Mouse (Mus musculus) myocyte (in vitro differentiated cells): ENCODE results near the gene P3h2. TPM values are rescaled to one million over a fixed set of nuclear protein-coding genes. Genes with fewer than 3 reads are reported as not detected.

Source experiments
- H3K27me3 ChIP-seq: one replicate; pipeline ENCODE4 v1.6.1; 2011; ENCODE audit not compliant: control insufficient read depth, insufficient read depth, insufficient read length
- H3K36me3 ChIP-seq: one replicate; pipeline ENCODE4 v1.6.1; 2011; ENCODE audit not compliant: control insufficient read depth, insufficient read depth
- H3K4me2 ChIP-seq: one replicate; pipeline ENCODE4 v1.6.1; 2011; ENCODE audit warnings: low read depth, control low read depth
- H3K4me3 ChIP-seq: one replicate; pipeline ENCODE4 v1.5.1; 2011; ENCODE audit warnings: mild to moderate bottlenecking, control low read depth, moderate library complexity
- H3K79me2 ChIP-seq: one replicate; pipeline ENCODE4 v1.6.1; 2011; ENCODE audit not compliant: control insufficient read depth, insufficient read depth
- H3ac ChIP-seq: one replicate; pipeline ENCODE4 v1.6.1; 2011; ENCODE audit not compliant: control insufficient read depth, insufficient read length
- CEBPB ChIP-seq: IDR thresholded peaks from 2 replicates; pipeline ENCODE4 v1.6.1; 2011; ENCODE audit warnings: mild to moderate bottlenecking, moderate library complexity; ENCODE audit not compliant: poor library complexity, insufficient read depth, severe bottlenecking
- E2F4 ChIP-seq: IDR thresholded peaks from one replicate; pipeline ENCODE4 v1.6.1; 2011; ENCODE audit warnings: mild to moderate bottlenecking, control low read depth, moderate library complexity; ENCODE audit not compliant: insufficient read depth
- MAX ChIP-seq: IDR thresholded peaks from one replicate; pipeline ENCODE4 v1.6.1; 2011; ENCODE audit warnings: low read depth, mild to moderate bottlenecking, control low read depth
- MYOD1 ChIP-seq, 3 experiments: IDR thresholded peaks; one replicate each; pipeline ENCODE4 v1.6.1; 2011; ENCODE audit warnings: control low read depth in 2 of 3, low read depth in 2 of 3, mild to moderate bottlenecking in 2 of 3, moderate library complexity in 1 of 3; ENCODE audit not compliant: insufficient read length in 2 of 3, control insufficient read depth in 1 of 3
- MYOG ChIP-seq, 3 experiments: IDR thresholded peaks; one replicate each; pipeline ENCODE4 v1.6.1; 2011; ENCODE audit warnings: control low read depth in 2 of 3, low read depth in 2 of 3, mild to moderate bottlenecking in 2 of 3; ENCODE audit not compliant: insufficient read length in 2 of 3, control insufficient read depth in 1 of 3, insufficient read depth in 1 of 3
- POLR2A ChIP-seq: IDR thresholded peaks from one replicate; pipeline ENCODE4 v1.6.1; 2011; ENCODE audit warnings: low read depth, mild to moderate bottlenecking, control low read depth, moderate library complexity; ENCODE audit not compliant: insufficient read length
- POLR2AphosphoS2 ChIP-seq: IDR thresholded peaks from one replicate; pipeline ENCODE4 v1.6.1; 2011; ENCODE audit warnings: low read depth, control low read depth; ENCODE audit not compliant: insufficient read length
- REST ChIP-seq: IDR thresholded peaks from one replicate; pipeline ENCODE4 v1.6.1; 2011; ENCODE audit warnings: mild to moderate bottlenecking, control low read depth, moderate library complexity; ENCODE audit not compliant: insufficient read depth, insufficient read length
- SRF ChIP-seq: IDR thresholded peaks from one replicate; pipeline ENCODE4 v1.6.1; 2011; ENCODE audit warnings: low read depth; ENCODE audit not compliant: control insufficient read depth, insufficient read length
- TCF12 ChIP-seq: IDR thresholded peaks from one replicate; pipeline ENCODE4 v1.6.1; 2011; ENCODE audit warnings: mild to moderate bottlenecking, control low read depth; ENCODE audit not compliant: poor library complexity, insufficient read depth, severe bottlenecking
- TCF3 ChIP-seq: IDR thresholded peaks from one replicate; pipeline ENCODE4 v1.6.1; 2011; ENCODE audit warnings: low read depth, control low read depth; ENCODE audit not compliant: insufficient read length
- USF1 ChIP-seq: IDR thresholded peaks from one replicate; pipeline ENCODE4 v1.6.1; 2011; ENCODE audit warnings: low read depth, mild to moderate bottlenecking, control low read depth, moderate library complexity
- polyA plus RNA-seq: library from polyadenylated mRNA; unstranded; fragments of >200 nt; fragmentation: generic; extraction: Trizol; gene quantifications from one replicate; pipeline ENCODE4 v1.2.1, GENCODE M21; 2012; ENCODE audit warnings: missing spikeins

Gene P3h2
- polyA plus RNA-seq, 1 experiment = 0.88 TPM

DNA sequence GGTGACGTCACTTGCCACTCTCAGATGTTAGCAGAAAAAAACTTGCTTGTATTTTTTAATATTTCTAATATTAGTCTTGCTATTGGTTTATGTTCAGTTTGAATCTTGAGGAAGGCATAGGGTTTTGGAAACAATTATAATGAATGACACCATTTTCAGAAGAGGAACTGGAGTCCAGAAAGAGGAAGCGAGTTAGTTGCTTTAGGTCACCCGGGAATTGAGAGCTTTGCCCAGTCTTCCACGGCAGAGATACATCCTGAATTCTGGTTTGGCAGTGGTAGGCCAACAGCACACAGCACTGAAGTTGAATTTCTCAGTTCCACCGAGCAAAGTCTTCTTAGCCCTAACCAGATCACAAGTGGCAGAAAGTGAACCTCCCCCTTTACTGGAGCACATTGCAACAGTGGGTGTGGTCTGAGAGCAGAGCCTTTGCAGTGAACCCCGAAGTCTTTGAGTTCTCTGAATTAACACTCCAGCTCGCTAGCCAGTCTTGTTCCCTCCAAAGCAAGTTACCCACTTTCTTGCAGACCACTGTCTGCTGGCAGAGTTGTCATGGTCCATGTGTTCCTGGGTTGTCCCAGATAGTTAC is 146.8 kb downstream of the P3h2 start:
- H3K79me2 ChIP-seq = no peaks in the 10 kb centered on the region
- no peaks in the 10 kb centered on the region for H3K27me3 ChIP-seq
- H3ac ChIP-seq = no peak overlapping the region
- H3K36me3 ChIP-seq = no peaks in the 10 kb centered on the region
- no peak overlapping the region for H3K4me2 ChIP-seq
- H3K4me3 ChIP-seq = no peak overlapping the region
- TF ChIP-seq TCF3 (no peak), MYOD1 (IDR thresholded peaks at IDR 0.05; ENCODE audit: control insufficient read depth in 1 of 3, insufficient read length in 2 of 3, low read depth in 2 of 3) (no peak), MAX (no peak), REST (no peak), USF1 (no peak)

DNA sequence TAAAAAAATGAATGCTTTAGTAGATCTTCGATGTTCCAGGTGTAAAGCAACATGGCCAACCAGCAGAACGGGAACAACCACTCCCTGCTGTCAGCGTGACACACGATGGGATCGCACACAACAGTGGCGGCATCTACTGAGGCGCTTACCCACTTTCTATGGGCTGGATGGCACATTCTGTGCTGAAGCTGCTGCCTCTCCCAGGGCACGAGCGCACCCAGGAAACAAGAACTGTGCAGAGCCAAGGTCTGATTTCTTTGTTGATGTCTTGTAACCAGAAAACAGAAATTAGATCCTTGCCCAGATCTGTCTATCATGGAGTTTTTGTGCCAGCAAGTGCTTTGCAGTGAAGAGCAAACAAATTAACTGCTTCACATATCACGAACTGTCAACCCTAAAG is 147.4 kb downstream of the P3h2 start:
- H3ac ChIP-seq = no peak overlapping the region
- TF ChIP-seq MYOG (IDR thresholded peaks at IDR 0.05; ENCODE audit: control insufficient read depth in 1 of 3, insufficient read depth in 1 of 3, insufficient read length in 2 of 3, low read depth in 2 of 3) = no peak
- H3K4me2 ChIP-seq = no peak overlapping the region
- H3K36me3 ChIP-seq = no peaks in the 10 kb centered on the region
- no peaks in the 10 kb centered on the region for H3K79me2 ChIP-seq
- H3K27me3 ChIP-seq = no peaks in the 10 kb centered on the region
- H3K4me3 ChIP-seq = no peak overlapping the region

DNA sequence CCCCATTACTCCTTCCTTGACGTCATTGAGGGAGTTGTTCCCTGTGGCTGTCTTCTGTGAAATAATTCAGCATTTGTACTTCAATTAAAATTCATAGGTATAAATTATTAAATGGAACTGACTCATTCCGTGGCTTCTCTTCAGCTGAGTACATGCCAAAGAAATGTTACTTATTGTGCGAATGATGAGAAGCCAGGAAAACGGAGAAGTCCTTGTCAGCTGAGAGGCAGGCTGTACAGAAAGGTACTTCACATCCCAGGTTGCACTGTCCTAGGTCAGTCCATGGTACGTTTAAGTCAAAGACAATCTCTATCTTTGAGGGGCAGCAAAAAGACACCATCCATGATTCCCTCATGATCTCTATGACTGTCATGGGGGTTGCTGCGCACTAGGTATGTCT is 148.8 kb downstream of the P3h2 start:
- Histone ChIP-seq H3ac (no peak overlapping the region), H3K27me3 (no peaks in the 10 kb centered on the region), H3K4me3 (no peak overlapping the region), H3K79me2 (no peaks in the 10 kb centered on the region), H3K36me3 (no peaks in the 10 kb centered on the region), H3K4me2 (no peak overlapping the region)
- TF ChIP-seq MAX (no peak), REST (no peak), POLR2A (no peak), E2F4 (no peak), CEBPB (no peak), TCF3 (no peak), TCF12 (no peak), SRF (no peak), MYOG (IDR thresholded peaks at IDR 0.05; ENCODE audit: control insufficient read depth in 1 of 3, insufficient read depth in 1 of 3, insufficient read length in 2 of 3, low read depth in 2 of 3) (no peak), POLR2AphosphoS2 (no peak), USF1 (no peak), MYOD1 (IDR thresholded peaks at IDR 0.05; ENCODE audit: control insufficient read depth in 1 of 3, insufficient read length in 2 of 3, low read depth in 2 of 3) (no peak)

DNA sequence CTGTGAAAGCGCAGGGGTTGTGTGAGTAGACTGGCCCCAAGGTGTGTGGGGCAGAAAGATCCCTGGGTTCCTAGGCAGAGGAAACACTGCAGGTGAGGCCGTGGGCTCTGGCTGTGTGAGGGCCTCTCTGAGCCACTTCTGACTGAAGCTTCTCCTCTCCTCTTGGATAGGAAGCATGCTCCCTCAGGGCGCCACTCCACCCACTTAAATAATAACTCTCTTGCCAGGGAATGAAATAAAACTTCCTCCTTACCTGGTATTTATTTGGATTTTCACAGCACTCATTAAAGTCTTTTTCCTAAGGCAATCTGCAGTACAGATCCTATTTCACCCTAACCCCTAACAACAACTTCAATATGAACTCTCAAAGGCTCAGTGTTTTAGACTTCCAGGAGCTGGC is 151.0 kb downstream of the P3h2 start:
- TF ChIP-seq TCF12 = no peak
- no peak for TF ChIP-seq SRF
- no peak for TF ChIP-seq REST
- TF ChIP-seq POLR2A = no peak
- TF ChIP-seq USF1 = no peak
- TF ChIP-seq POLR2AphosphoS2 = no peak
- no peak for TF ChIP-seq MAX
- TF ChIP-seq MYOD1 (IDR thresholded peaks at IDR 0.05; ENCODE audit: control insufficient read depth in 1 of 3, insufficient read length in 2 of 3, low read depth in 2 of 3) = no peak
- no peak for TF ChIP-seq CEBPB
- TF ChIP-seq E2F4 = no peak
- Histone ChIP-seq H3ac (no peak overlapping the region), H3K36me3 (no peaks in the 10 kb centered on the region), H3K4me2 (no peak overlapping the region), H3K4me3 (no peak overlapping the region), H3K27me3 (no peaks in the 10 kb centered on the region), H3K79me2 (no peaks in the 10 kb centered on the region)

DNA sequence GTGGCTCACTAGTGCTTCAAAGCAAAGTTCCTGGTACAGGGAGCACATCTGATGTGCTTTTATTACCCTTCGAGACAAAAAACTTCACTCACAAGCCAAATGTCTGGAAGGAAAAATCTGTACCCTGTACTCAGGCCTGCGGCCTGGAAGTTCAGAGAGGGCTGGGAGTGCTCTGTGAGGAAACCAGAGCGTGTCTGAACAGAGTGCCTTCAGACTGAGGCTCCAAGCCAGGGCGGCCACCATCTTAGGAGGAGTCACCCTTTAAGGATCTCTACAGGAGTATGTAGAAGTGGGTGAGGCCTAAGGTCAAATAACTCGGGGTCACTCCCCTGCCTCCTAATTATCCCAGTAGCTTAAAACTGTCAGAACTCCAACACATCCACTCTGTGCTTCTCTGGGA is 152.2 kb downstream of the P3h2 start:
- TF ChIP-seq MAX (no peak), MYOD1 (IDR thresholded peaks at IDR 0.05; ENCODE audit: control insufficient read depth in 1 of 3, insufficient read length in 2 of 3, low read depth in 2 of 3) (no peak), TCF12 (no peak), POLR2AphosphoS2 (no peak), TCF3 (no peak), SRF (no peak), USF1 (no peak), MYOG (IDR thresholded peaks at IDR 0.05; ENCODE audit: control insufficient read depth in 1 of 3, insufficient read depth in 1 of 3, insufficient read length in 2 of 3, low read depth in 2 of 3) (no peak), POLR2A (no peak)
- H3K36me3 ChIP-seq = no peaks in the 10 kb centered on the region
- no peaks in the 10 kb centered on the region for H3K79me2 ChIP-seq
- H3K27me3 ChIP-seq = no peaks in the 10 kb centered on the region
- no peak overlapping the region for H3K4me3 ChIP-seq
- H3ac ChIP-seq = no peak overlapping the region
- H3K4me2 ChIP-seq = no peak overlapping the region
